Mouse (Mus musculus): ENCODE data around the gene Cpne4. TPM values are rescaled to one million over a fixed set of nuclear protein-coding genes. Genes with fewer than 3 reads are reported as not detected.

Cpne4 gene
- polyA plus RNA-seq, 1 experiment from 2014 or later, result 0.10 TPM

Small RNAs within 50 kb of the gene (microRNA-seq; reads per million reads assigned to microRNA genes)
- not detected for gene Gm23391

Other genes with a start within 250 kb of the Cpne4 start
- gene Acpp, start 209.5 kb upstream of the Cpne4 start, polyA plus RNA-seq (2015; fragmentation: Nextera tagmentation; extraction: Ambion mirVana), result 1.9 and 2.0 TPM in 2 replicates